Mouse (Mus musculus) heart, embryonic 12.5 days (tissue): ENCODE data around the gene Nlgn3. TPM values are rescaled to one million over a fixed set of nuclear protein-coding genes. Genes with fewer than 3 reads are reported as not detected.

ENCODE experiments used
- ATAC-seq: fragments of 200-750 bp; cut with Nextera tagmentation; 2 replicates; pipeline ENCODE4 v1.8.0; 2017; ENCODE audit warnings: moderate TSS enrichment, moderate library complexity; ENCODE audit not compliant: insufficient number of reproducible peaks, low FRiP score
- H3K27ac ChIP-seq: fragments of 300-500 bp; sonication (generic); 2 replicates; pipeline ENCODE4 v1.5.1; 2016; ENCODE audit warnings: mild to moderate bottlenecking, moderate library complexity; ENCODE audit not compliant: poor library complexity, severe bottlenecking
- H3K27me3 ChIP-seq: fragments of 300-500 bp; sonication (generic); replicated peaks from 2 replicates; pipeline ENCODE4 v1.6.1; 2016; ENCODE audit warnings: mild to moderate bottlenecking, moderate library complexity
- H3K36me3 ChIP-seq: fragments of 300-500 bp; sonication (generic); 2 replicates; pipeline ENCODE4 v1.6.1; 2016; ENCODE audit warnings: mild to moderate bottlenecking, moderate library complexity
- H3K4me1 ChIP-seq: fragments of 300-500 bp; sonication (generic); replicated peaks from 2 replicates; pipeline ENCODE4 v1.6.1; 2016; ENCODE audit warnings: mild to moderate bottlenecking
- H3K4me2 ChIP-seq: fragments of 300-500 bp; sonication (generic); 2 replicates; pipeline ENCODE4 v1.6.1; 2016; ENCODE audit warnings: mild to moderate bottlenecking, moderate library complexity
- H3K4me3 ChIP-seq: fragments of 300-500 bp; sonication (generic); 2 replicates; pipeline ENCODE4 v1.5.1; 2016; ENCODE audit warnings: mild to moderate bottlenecking
- H3K9ac ChIP-seq: fragments of 300-500 bp; sonication (generic); 2 replicates; pipeline ENCODE4 v1.6.1; 2016; ENCODE audit warnings: mild to moderate bottlenecking, moderate library complexity
- H3K9me3 ChIP-seq: fragments of 300-500 bp; sonication (generic); replicated peaks from 2 replicates; pipeline ENCODE4 v1.6.1; 2016; ENCODE audit warnings: mild to moderate bottlenecking, moderate library complexity
- WGBS: fragments of 180-500 bp; shearing (Covaris S2); methylation state at CpG from one replicate; pipeline ENCODE4 v1.1.7; 2016; 5-methylcytosine and 5-hydroxymethylcytosine counted together
- polyA plus RNA-seq: library from polyadenylated mRNA; unstranded; fragments of >200 nt; fragmentation: Nextera tagmentation; extraction: Ambion mirVana; gene quantifications from 2 replicates; pipeline ENCODE4 v1.2.1, GENCODE M21; 2016

The Nlgn3 gene
- polyA plus RNA-seq: 2.2 and 2.9 TPM in 2 replicates

DNA sequence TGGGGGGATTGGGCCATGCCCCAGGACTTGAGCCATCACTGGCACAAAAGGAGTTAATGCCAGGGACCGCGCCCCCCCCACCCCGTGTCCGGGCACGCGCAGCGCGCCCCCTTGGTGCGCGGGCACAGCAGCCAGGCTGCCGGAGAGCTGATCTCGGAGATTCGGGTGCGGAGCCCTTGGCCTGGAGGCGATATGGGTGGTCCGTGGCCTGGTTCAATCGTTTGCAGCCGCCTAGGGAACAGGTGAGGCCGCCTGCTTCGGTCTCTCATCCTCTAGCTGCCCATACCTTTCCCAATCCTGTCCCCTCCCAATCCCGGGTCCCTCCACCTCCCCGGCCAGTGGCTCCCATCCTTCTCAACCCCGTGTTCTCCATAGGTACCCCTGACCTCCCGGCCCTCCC, at the start of gene Nlgn3:
TSS of gene Nlgn3 (plus strand) at position 114 of the 400 bp plus-strand sequence.
- H3K27ac ChIP-seq: no peak within 1 kb of the TSS
- peak within 1 kb of the TSS; percentile 43 for H3K4me3 ChIP-seq
- H3K4me1 ChIP-seq: peaks cover 18% of the 10 kb centered on the region; the same call in 1 of the 2 replicates
- 21% methylated on average over 24 of the region's 24 CpGs for WGBS
- H3K27me3 ChIP-seq: 0 out of 2 replicates have a peak, but pooled peaks cover 9% of the 10 kb centered on the region
- peaks cover 25% of the 10 kb centered on the region for H3K36me3 ChIP-seq
- H3K9me3 ChIP-seq: no peaks in the 10 kb centered on the region
- 0 out of 2 replicates have a peak, but pooled peaks have one; percentile 12 for ATAC-seq
- H3K9ac ChIP-seq: peak within 1 kb of the TSS; percentile 62
- H3K4me2 ChIP-seq: peak within 1 kb of the TSS; percentile 69

DNA sequence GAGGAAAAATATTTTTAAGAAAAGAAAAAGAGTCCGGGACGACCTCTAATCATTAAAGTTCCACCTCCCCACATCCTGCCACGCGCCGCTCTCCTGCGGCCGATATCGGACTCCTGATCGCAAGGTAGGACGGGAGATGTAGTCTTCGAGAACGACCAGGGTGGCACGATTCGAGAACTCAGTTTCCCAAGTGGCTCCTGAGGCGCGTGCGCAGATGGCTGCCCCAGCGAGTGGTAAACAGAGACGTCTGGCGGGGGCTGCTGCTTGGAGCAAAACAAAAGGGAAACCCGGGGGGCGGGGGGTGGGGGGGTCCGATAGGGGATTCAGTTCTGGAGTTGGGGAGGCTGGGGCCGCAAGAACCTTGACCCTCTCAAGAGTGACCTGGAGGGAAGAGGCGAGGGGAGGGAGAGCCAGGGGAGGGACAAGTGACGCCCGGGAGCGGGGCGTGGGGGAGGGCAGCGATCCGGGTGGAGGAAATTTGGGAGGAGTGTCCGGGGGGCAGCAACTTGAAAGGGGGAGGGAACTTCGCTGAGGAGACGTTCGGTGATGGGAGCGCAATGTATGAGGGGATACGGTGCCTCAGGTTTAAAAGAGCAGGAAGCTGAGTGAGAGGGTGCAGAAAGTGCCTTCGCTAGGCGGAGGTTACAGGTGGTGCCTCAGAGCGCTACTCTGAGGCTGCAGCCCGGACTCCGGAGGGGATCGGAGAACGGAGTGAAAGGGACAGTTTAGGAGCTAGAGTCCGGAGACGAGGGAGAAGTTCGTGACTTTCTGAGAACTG, 44.8 kb upstream of the Nlgn3 start, which contains the start of gene Foxo4:
TSS of gene Foxo4 (plus strand) at position 577 of the 778 bp plus-strand sequence.
- 0 out of 2 replicates have a peak, but pooled peaks cover 5% of the 10 kb centered on the region for H3K27me3 ChIP-seq
- WGBS: 19% methylated on average over 47 of the region's 47 CpGs
- peak within 1 kb of the TSS; percentile 60 for H3K4me3 ChIP-seq
- H3K27ac ChIP-seq: peak within 1 kb of the TSS; percentile 73
- peak within 1 kb of the TSS; percentile 73 for H3K9ac ChIP-seq
- peaks cover 12% of the 10 kb centered on the region for H3K36me3 ChIP-seq
- 0 out of 2 replicates have a peak, but pooled peaks cover 3% of the 10 kb centered on the region for H3K4me1 ChIP-seq
- ATAC-seq: peak; percentile 90
- H3K9me3 ChIP-seq: no peaks in the 10 kb centered on the region
- H3K4me2 ChIP-seq: peak within 1 kb of the TSS; percentile 77

DNA sequence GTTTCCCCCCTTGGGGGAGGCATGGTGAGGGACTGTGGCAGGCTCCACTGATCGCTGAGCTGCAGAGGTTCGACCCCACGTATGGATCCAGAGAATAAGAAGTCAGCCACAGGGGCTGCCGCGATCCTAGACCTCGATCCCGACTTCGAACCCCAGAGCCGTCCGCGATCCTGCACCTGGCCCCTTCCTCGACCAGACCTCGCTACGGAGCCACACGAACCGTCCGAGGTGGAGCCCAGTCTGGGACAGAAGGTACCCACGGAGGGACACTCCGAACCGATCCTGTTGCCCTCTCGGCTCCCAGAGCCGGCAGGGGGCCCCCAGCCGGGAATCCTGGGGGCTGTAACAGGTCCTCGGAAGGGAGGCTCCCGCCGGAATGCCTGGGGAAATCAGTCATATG, 44.2 kb upstream of the Nlgn3 start:
- 22% methylated on average over 26 of the region's 26 CpGs for WGBS
- ATAC-seq: peak; percentile 29

DNA sequence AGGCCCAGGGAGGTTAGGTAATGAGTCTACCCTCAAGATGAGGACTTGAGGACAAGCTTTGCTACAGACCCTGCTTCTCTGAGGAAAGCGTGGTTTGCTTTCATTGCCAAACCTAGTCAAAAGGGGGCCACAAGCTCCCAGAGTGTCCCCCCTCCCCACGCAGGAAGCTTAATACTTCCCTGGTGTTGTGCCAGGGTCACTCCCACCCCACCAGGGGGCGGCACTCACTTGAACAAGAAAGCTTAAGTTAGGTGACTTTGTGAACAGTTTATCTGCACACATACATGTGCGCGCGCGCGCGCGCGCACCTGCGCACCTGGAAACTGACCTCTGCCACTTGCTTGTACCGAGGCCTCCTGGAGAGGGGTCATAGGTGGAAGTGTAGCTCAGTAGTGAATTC, 42.4 kb upstream of the Nlgn3 start:
- H3K9ac ChIP-seq: no peak overlapping the region
- no peak for ATAC-seq
- H3K36me3 ChIP-seq: peaks cover 12% of the 10 kb centered on the region
- peaks cover 17% of the 10 kb centered on the region; the same call in 1 of the 2 replicates for H3K4me1 ChIP-seq
- H3K27me3 ChIP-seq: 0 out of 2 replicates have a peak, but pooled peaks cover 5% of the 10 kb centered on the region
- H3K4me2 ChIP-seq: peak overlapping the region; percentile 77
- WGBS: 77% methylated on average over 13 of the region's 13 CpGs
- H3K9me3 ChIP-seq: no peaks in the 10 kb centered on the region
- no peak overlapping the region for H3K4me3 ChIP-seq
- no peak overlapping the region for H3K27ac ChIP-seq

More for the DNA sequence above, 44.2 kb upstream of the Nlgn3 start:
- peaks cover 12% of the 10 kb centered on the region for H3K36me3 ChIP-seq
- H3K4me1 ChIP-seq: 0 out of 2 replicates have a peak, but pooled peaks cover 3% of the 10 kb centered on the region
- no peaks in the 10 kb centered on the region for H3K9me3 ChIP-seq
- H3K27ac ChIP-seq: peak overlapping the region; percentile 73
- H3K4me3 ChIP-seq: peak overlapping the region; percentile 60
- 0 out of 2 replicates have a peak, but pooled peaks cover 5% of the 10 kb centered on the region for H3K27me3 ChIP-seq
- peak overlapping the region; percentile 73 for H3K9ac ChIP-seq
- peak overlapping the region; percentile 77 for H3K4me2 ChIP-seq

DNA sequence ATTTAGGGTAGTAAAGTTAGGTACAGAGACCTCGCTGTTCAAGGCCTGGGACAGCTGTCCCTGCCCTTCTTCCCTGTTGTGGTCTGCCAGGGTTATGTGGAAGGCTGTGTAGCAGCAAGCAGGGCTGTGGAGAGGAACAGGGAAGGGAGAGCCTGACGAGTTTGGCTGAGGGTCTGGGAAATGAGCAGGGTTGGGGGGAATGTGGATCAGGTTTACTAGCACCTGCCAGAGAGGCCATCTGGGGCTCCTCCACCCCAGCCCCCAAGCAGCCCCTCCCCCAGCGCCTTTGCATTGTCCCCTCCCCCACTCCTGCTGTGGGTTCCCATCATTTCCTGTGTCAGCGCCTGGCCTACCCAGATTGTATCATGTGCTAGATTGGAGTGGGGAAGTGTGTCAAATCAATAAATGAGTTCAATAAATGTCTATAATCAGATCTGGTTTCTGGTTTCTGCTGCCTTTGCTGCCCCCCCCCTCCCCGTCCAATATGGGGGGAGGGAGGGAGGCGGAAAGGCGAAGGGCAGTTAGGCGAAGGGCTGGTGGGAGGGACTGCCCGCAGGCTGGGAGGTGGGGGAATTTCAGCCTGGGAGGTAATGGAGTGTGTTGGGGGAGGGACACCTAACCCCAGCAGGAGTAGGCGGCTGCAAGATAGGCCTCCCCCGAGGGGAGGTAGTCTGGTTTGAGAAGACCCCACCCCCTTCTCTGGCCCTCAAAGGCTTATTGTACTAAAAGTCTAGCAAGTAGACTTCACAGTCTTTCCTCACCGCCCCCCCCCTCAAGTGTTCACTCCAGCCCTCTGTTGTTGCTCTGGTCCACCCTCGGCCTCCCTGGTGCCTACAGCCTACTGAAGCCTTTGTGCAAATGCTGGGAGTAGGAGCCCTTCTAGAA, 38.3 kb upstream of the Nlgn3 start:
- Histone ChIP-seq H3K27me3 (0 out of 2 replicates have a peak, but pooled peaks cover 5% of the 10 kb centered on the region), H3K4me1 (peaks cover 20% of the 10 kb centered on the region; the same call in 1 of the 2 replicates), H3K9me3 (no peaks in the 10 kb centered on the region), H3K4me3 (no peak overlapping the region), H3K27ac (peak overlapping the region; percentile 70), H3K9ac (0 out of 2 replicates have a peak overlapping the region, but pooled peaks have one; percentile 20), H3K36me3 (peaks cover 12% of the 10 kb centered on the region), H3K4me2 (peak overlapping the region; percentile 21)
- peak; percentile 60; the same call in 1 of the 2 replicates for ATAC-seq
- 23% methylated on average over 12 of the region's 13 CpGs for WGBS

DNA sequence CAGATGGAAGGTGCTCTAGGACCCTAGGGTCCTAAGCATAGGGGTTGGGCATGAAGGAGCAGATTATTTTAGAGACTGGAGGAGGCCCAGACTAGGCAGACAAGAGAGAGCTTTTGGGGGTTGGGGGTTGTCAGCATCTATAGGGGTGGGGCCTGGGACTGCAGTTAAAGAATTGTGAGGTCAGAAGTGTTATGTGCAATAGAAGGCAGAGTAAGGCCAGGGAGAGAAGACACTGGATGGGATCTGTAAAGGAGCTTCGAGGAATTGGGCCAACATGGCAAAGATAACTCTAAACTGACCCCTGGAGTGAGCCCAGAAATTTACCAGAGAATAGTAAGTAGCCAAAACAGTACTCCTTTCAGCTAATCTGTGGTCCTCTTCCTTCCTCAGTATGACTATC, 35.1 kb upstream of the Nlgn3 start, which contains the start of gene Gm614:
TSS of gene Gm614 (minus strand) at position 101 of the 400 bp plus-strand sequence.
- Histone ChIP-seq H3K4me3 (no peak within 1 kb of the TSS), H3K9me3 (no peaks in the 10 kb centered on the region), H3K36me3 (peaks cover 1% of the 10 kb centered on the region; the same call in 1 of the 2 replicates), H3K9ac (no peak within 1 kb of the TSS), H3K4me1 (peaks cover 31% of the 10 kb centered on the region), H3K27me3 (no peaks in the 10 kb centered on the region; the same call in 1 of the 2 replicates), H3K4me2 (no peak within 1 kb of the TSS), H3K27ac (no peak within 1 kb of the TSS)
- WGBS: 77% methylated on average over 1 of the region's 1 CpGs
- no peak for ATAC-seq

DNA sequence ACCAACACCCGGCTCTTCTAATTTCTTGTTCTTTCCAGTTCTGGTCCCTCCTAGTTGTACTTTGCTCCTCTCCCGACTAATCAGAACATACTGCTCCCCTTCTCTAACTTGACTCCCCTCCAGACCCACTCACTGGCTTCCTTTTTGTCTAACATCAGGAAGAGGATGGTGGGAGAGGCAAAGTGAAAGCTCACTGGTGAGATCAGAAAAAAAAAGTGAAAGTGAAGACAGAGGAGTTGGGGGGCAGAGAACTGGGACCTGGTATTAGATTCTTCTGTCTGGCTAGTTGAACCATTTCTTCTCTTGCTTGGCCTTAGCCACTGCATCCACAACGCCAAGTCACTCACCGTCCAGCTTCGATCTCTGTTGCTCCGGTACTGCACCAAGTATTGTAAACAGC, 32.3 kb upstream of the Nlgn3 start:
- Histone ChIP-seq H3K9ac (no peak overlapping the region), H3K9me3 (no peaks in the 10 kb centered on the region), H3K4me2 (no peak overlapping the region), H3K27ac (no peak overlapping the region), H3K4me1 (peaks cover 18% of the 10 kb centered on the region), H3K27me3 (no peaks in the 10 kb centered on the region; the same call in 1 of the 2 replicates), H3K36me3 (no peaks in the 10 kb centered on the region), H3K4me3 (no peak overlapping the region)
- WGBS: 93% methylated on average over 6 of the region's 6 CpGs
- no peak for ATAC-seq

DNA sequence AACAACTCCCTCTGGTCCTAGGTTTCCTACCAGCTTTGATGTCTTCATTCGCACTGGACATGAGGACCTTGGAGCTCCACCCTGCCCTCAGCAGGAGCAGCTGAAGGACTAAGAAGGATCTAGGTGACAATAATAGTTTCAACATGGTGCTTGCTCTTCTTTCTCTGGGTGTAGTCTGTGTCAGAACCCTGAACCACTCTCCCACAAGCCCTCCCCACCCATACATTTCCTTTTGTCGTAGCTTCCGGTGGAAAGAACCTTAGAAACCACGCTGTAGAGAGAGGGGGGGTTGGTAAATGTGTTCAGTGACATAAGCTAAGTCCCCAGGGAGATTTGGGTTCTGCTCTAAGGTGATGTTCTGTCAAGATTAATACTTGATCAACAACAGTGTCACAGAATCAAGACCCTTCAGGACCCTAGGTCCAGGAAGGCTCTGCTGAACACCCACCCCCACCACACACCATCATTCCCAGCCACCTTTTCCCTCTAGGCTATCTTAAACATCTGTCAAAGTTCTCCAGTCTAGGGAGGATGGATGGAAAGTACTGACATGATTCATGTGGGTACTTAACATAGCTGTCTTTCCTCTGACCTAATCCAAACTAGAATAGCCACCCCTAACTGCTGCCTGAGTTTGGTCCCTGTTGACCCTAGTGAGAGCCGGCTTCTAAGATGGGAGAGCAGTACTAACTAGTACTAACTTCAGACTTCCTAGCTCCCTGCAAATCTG, 30.8 kb upstream of the Nlgn3 start, which contains the start of gene Il2rg:
TSS of gene Il2rg (minus strand) at position 231 of the 730 bp plus-strand sequence.
- no peak within 1 kb of the TSS for H3K9ac ChIP-seq
- H3K9me3 ChIP-seq: no peaks in the 10 kb centered on the region
- no peaks in the 10 kb centered on the region for H3K36me3 ChIP-seq
- WGBS: 52% methylated on average over 5 of the region's 5 CpGs
- no peak for ATAC-seq
- peaks cover 18% of the 10 kb centered on the region for H3K4me1 ChIP-seq
- H3K27ac ChIP-seq: no peak within 1 kb of the TSS
- H3K4me2 ChIP-seq: peak within 1 kb of the TSS; percentile 29; the same call in 1 of the 2 replicates
- no peaks in the 10 kb centered on the region; the same call in 1 of the 2 replicates for H3K27me3 ChIP-seq
- H3K4me3 ChIP-seq: no peak within 1 kb of the TSS

DNA sequence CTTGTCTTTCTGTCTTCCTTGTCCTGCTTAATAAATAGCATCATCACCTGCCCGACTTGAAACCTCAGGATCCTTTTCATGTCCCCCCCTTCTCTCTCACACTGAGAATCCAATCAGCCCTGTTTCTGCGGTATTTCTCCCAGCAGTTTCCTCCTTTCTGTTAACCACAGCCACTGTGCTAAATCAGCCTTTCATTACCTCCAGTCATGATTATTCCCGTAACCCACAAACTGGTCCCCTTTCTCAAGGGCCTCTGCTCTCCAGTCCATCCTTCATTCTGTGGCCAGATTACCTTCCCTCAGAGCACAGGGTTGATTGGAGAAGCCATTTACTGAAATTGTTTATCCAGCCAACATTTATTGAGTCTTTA, 30.2 kb upstream of the Nlgn3 start, which contains the start of gene Gm20489:
TSS of gene Gm20489 (minus strand) at position 269 of the 370 bp plus-strand sequence.
- Histone ChIP-seq H3K36me3 (no peaks in the 10 kb centered on the region), H3K27me3 (no peaks in the 10 kb centered on the region; the same call in 1 of the 2 replicates), H3K4me2 (peak within 1 kb of the TSS; percentile 29; the same call in 1 of the 2 replicates), H3K9ac (no peak within 1 kb of the TSS), H3K9me3 (no peaks in the 10 kb centered on the region), H3K4me1 (peaks cover 18% of the 10 kb centered on the region), H3K4me3 (no peak within 1 kb of the TSS), H3K27ac (no peak within 1 kb of the TSS)
- ATAC-seq: no peak
- 44% methylated on average over 3 of the region's 3 CpGs for WGBS

DNA sequence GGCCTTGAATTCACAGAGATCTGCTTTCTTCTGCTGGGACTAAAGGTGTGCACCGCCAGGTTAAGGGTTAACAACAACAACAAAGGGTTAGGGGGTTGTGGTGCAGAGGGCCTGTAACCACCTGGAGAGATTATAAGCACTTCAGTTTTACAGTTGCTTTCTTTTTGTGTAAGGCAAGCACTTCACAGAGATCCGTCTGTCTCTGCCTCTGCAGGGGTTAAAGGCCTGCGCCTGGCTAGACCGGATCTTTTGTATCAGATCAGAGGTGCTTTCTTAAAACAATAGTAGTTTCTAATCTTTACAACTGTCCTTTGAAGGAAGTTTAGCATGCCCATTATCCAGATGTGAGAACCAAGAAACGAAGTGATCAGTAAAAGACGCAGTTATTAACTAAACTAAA, 25.6 kb upstream of the Nlgn3 start:
- peaks cover 9% of the 10 kb centered on the region; the same call in 1 of the 2 replicates for H3K4me1 ChIP-seq
- H3K4me3 ChIP-seq: peak overlapping the region; percentile 71
- H3K36me3 ChIP-seq: peaks cover 29% of the 10 kb centered on the region
- peak overlapping the region; percentile 62 for H3K4me2 ChIP-seq
- H3K27me3 ChIP-seq: no peaks in the 10 kb centered on the region
- no peak for ATAC-seq
- H3K27ac ChIP-seq: no peak overlapping the region
- H3K9ac ChIP-seq: peak overlapping the region; percentile 89; the same call in 1 of the 2 replicates
- 25% methylated on average over 6 of the region's 6 CpGs for WGBS
- H3K9me3 ChIP-seq: no peaks in the 10 kb centered on the region
